Mouse (Mus musculus) myocyte (in vitro differentiated cells): Measurements from ENCODE around the gene Rap1b.

ENCODE experiments used
- CEBPB ChIP-seq: IDR thresholded peaks from 2 replicates; pipeline ENCODE4 v1.6.1; 2011; ENCODE audit warnings: mild to moderate bottlenecking, moderate library complexity; ENCODE audit not compliant: poor library complexity, insufficient read depth, severe bottlenecking
- E2F4 ChIP-seq: IDR thresholded peaks from one replicate; pipeline ENCODE4 v1.6.1; 2011; ENCODE audit warnings: mild to moderate bottlenecking, control low read depth, moderate library complexity; ENCODE audit not compliant: insufficient read depth
- MAX ChIP-seq: IDR thresholded peaks from one replicate; pipeline ENCODE4 v1.6.1; 2011; ENCODE audit warnings: low read depth, mild to moderate bottlenecking, control low read depth
- POLR2A ChIP-seq: IDR thresholded peaks from one replicate; pipeline ENCODE4 v1.6.1; 2011; ENCODE audit warnings: low read depth, mild to moderate bottlenecking, control low read depth, moderate library complexity; ENCODE audit not compliant: insufficient read length
- POLR2AphosphoS2 ChIP-seq: IDR thresholded peaks from one replicate; pipeline ENCODE4 v1.6.1; 2011; ENCODE audit warnings: low read depth, control low read depth; ENCODE audit not compliant: insufficient read length
- REST ChIP-seq: IDR thresholded peaks from one replicate; pipeline ENCODE4 v1.6.1; 2011; ENCODE audit warnings: mild to moderate bottlenecking, control low read depth, moderate library complexity; ENCODE audit not compliant: insufficient read depth, insufficient read length
- TCF12 ChIP-seq: IDR thresholded peaks from one replicate; pipeline ENCODE4 v1.6.1; 2011; ENCODE audit warnings: mild to moderate bottlenecking, control low read depth; ENCODE audit not compliant: poor library complexity, insufficient read depth, severe bottlenecking
- TCF3 ChIP-seq: IDR thresholded peaks from one replicate; pipeline ENCODE4 v1.6.1; 2011; ENCODE audit warnings: low read depth, control low read depth; ENCODE audit not compliant: insufficient read length

DNA sequence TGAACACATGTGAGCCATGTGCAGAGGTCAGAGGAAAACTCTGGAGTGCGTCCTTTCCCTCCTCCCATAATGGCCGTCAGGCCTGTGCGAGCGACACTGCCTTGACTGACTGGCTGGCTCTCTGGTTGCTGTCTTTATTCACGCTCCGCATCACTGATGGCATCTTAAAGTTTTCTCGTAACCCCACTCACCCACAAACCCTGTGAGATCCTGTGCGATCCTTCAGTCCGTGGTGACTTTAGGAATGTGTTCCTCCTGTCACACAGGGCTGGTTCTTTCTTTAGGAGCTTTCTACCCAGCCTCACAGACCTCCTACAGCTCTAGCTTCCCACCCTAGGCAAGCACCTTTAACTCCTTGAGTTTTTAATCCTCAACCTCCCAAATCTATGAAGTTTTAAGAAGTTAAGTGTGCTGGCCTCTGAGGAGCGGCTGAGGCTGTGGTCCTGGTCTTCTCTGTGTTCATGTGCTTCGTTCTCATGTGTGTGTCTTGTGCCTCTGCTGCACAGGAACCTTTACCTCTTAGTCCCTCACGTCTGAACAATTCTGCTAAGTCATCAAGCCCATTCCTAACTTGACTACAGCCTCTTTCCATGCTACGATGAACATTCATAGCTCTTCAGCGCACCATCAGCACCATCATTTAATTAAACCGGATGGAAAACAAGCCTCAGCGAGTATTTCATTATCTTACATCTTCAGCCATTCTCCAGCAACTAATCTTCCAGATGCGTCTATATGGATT is 73.3 kb downstream of the Rap1b start:
- TF ChIP-seq E2F4 (no peak), MAX (no peak), TCF12 (no peak), POLR2A (no peak), POLR2AphosphoS2 (no peak), CEBPB (no peak), TCF3 (no peak), REST (no peak)
